Mouse (Mus musculus): ENCODE measurements around the gene Gtf2f2.

GRCm38 (mm10) chr14:76044164-76044557 is 33.5 kb upstream of the Gtf2f2 start:
- TF ChIP-seq CTCF (IDR thresholded peaks at IDR 0.05; ENCODE audit: control insufficient read depth, insufficient read depth, low read length) (no peak), POLR2A (IDR thresholded peaks at IDR 0.05; ENCODE audit: borderline replicate concordance, control insufficient read depth, low read depth, low read length) (no peak)
